ENCODE assay signal across 8 mouse cellular contexts in the genomic region with DNA sequence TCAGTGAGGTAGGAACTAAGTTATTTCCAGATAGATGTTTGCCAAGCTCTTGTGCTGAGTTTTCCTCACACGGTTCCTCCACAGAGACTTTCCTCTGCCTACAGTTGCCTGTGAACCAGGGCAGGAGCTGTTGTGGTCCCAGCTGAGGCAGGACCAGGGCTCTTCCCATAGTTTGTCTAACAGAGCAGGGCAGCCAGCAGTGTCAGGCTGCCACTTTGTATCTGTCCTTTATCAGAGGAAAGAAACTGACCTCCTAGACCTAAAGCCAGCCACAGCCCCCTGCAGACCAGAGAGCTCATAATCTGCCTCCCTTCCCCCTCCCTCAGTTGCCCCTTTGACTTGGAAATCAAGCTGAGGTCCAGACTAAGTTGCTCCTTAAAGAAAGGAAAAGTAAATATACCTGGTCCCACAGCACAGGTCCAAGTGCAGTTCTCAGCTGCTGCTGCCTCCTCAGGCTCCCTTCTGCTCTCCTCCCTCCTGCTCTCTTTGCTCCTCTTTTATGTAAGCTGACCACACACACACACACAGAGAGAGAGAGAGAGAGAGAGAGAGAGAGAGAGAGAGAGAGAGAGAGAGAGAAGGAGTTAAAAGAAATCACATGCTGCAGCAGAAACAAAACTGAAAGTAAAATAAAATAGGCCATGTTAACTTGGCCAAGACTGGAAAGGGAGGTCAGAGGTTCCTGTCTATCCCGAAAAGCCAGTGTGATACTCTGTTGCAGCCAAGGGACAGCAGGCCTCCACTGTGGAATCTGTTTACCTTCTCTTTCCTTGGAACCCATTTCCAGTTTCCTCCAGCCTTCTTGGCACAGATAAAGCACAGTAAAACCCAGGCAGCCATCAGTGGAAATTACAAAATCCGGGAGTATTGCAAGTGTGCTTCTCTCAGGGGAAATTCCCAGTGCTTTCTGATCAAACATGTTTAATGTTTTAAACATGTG. TPM values are rescaled to one million over a fixed set of nuclear protein-coding genes. Genes with fewer than 3 reads are reported as not detected.
DNase-seq lines count a peak whose midpoint lies in the region; TF ChIP-seq lines count a peak whose summit lies in the region.
"Not testable (repeated sequence)": the region's sequence is repeated elsewhere in the genome, so short reads cannot be mapped to it uniquely, and the experiment has no call there.
"Had no signal": no experiment of that assay in that cellular context is flagged by ENCODE, and none has a peak within 500 bp of the region (broad histone marks: within the 10 kb centered on the region; RNA-seq: fewer than 3 reads in every experiment).

TSS of gene Gm43302 (minus strand) at position 470 of the 940 bp plus-strand sequence.
TSS of gene Gbp6 (minus strand) at position 473 of the 940 bp plus-strand sequence.

- not testable (repeated sequence) for H3K36me3 ChIP-seq in hindbrain, embryonic 10.5 days

- H3K9me3 ChIP-seq in hindbrain, embryonic 10.5 days = not testable (repeated sequence)

- H3K4me1 ChIP-seq in hindbrain, embryonic 10.5 days (replicated peaks); lung, adult 2 months (ENCODE audit: control insufficient read depth, insufficient read depth, low read length): not testable (repeated sequence)

- not testable (repeated sequence) for H3K4me3 ChIP-seq in hindbrain, embryonic 10.5 days
- peak within 1 kb of the TSS; percentile 36 for H3K4me3 ChIP-seq in lung, adult 2 months (replicated peaks; ENCODE audit: extremely low read depth, low read depth, low read length)

- 53% methylated on average over 3 of the region's 3 CpGs for WGBS in hindbrain, embryonic 10.5 days
- 9% methylated on average over 3 of the region's 3 CpGs for WGBS in lung, adult 2 months

- H3K27me3 ChIP-seq in hindbrain, embryonic 10.5 days (ENCODE audit: insufficient read depth, poor library complexity, severe bottlenecking) = not testable (repeated sequence)

- DNase-seq in adrenal gland, adult 8-10 months = peak; percentile 35
- DNase-seq in cerebellum, postnatal 10 days = peak; percentile 70 to 76
- peak; percentile 98 for DNase-seq in heart, adult 11 months
- DNase-seq in hindbrain, embryonic 10.5 days (ENCODE audit: low spot score) = not testable (repeated sequence)
- peak; percentile 21 for DNase-seq in kidney, postnatal 10 days
- DNase-seq in lung, adult 2 months = peak; percentile 34
- peak; percentile 7 for DNase-seq in ovary, postnatal 10 days (ENCODE audit: low spot score)

- not testable (repeated sequence) for TF ChIP-seq POLR2A in lung, adult 2 months (IDR thresholded peaks at IDR 0.05; ENCODE audit: borderline replicate concordance, extremely low read depth, low read depth, low read length)

- TF ChIP-seq CTCF in lung, adult 2 months (IDR thresholded peaks at IDR 0.05; ENCODE audit: insufficient read depth, low read length) = not testable (repeated sequence)

- peak within 1 kb of the TSS; percentile 12; the same call in 1 of the 2 replicates for H3K27ac ChIP-seq in hindbrain, embryonic 10.5 days

RNA-seq across cellular contexts. Expression of gene Gm43302, which starts in this region (rescaled TPM):
- under 1 TPM in 1 of 4 experiments, not detected in 3; 0.24 TPM for total RNA-seq in adrenal gland, adult 8-10 months (2022)
- not detected in 2 replicates for polyA plus RNA-seq in hindbrain, embryonic 10.5 days (2016; fragmentation: Nextera tagmentation; extraction: Ambion mirVana)
- 1.5 and 1.6 TPM in 2 replicates for polyA plus RNA-seq in lung, adult 2 months (2012; rRNA removed)
- polyA plus RNA-seq: limb, embryonic 11.5 days had no signal

RNA-seq across cellular contexts. Expression of gene Gbp6, which starts in this region (rescaled TPM):
- total RNA-seq in adrenal gland, adult 8-10 months (2022) = 10 to 100 TPM in 3 of 4 experiments, 1 to 10 TPM in 1; 7.2 to 14.1 (median 10.9) TPM
- polyA plus RNA-seq in hindbrain, embryonic 10.5 days (2016; fragmentation: Nextera tagmentation; extraction: Ambion mirVana) = 0.16 and 0.24 TPM in 2 replicates
- 3.2 and 4.4 TPM in 2 replicates for polyA plus RNA-seq in lung, adult 2 months (2012; rRNA removed)
